Mouse (Mus musculus) lung, postnatal 0 days (tissue): ENCODE results near the gene Mov10.

Source experiments
- CTCF ChIP-seq: IDR thresholded peaks from 2 replicates; pipeline ENCODE4 v1.5.1; 2016; ENCODE audit warnings: antibody characterized with exemption, mild to moderate bottlenecking
- EP300 ChIP-seq: IDR thresholded peaks from 2 replicates; pipeline ENCODE4 v1.6.1; 2016; ENCODE audit warnings: antibody characterized with exemption, mild to moderate bottlenecking, control low read depth

- TF ChIP-seq EP300, result no peak
- TF ChIP-seq CTCF, result no peak
These were observed 37.7 kb upstream of the Mov10 start for GRCm38 (mm10) chr3:104856106-104856505.
